Mouse (Mus musculus) frontal cortex, adult 2 months (tissue): Measurements from ENCODE around the gene Ppp1r3e. TPM values are rescaled to one million over a fixed set of nuclear protein-coding genes. Genes with fewer than 3 reads are reported as not detected.

Source experiments
- polyA plus RNA-seq: library from polyadenylated mRNA; depleted of rRNA; stranded (reverse); fragments of >200 nt; gene quantifications from 2 replicates; pipeline ENCODE4 v1.2.3, GENCODE M21; 2012; rRNA removed

Gene Ppp1r3e
- polyA plus RNA-seq, 1 experiment: 16.1 TPM

Other genes with a start within 250 kb of the Ppp1r3e start
- gene Gm17606, start 236.6 kb downstream of the Ppp1r3e start, polyA plus RNA-seq: not detected in 2 replicates
- 15.1 and 18.1 TPM in 2 replicates for gene Cdh24, start 236.2 kb downstream of the Ppp1r3e start, polyA plus RNA-seq
- gene 1700123O20Rik, start 191.3 kb downstream of the Ppp1r3e start, polyA plus RNA-seq: 36.3 and 36.6 TPM in 2 replicates
- gene Acin1, start 190.6 kb downstream of the Ppp1r3e start, polyA plus RNA-seq: 239 and 246 TPM in 2 replicates
- gene Gm29776, start 178.7 kb downstream of the Ppp1r3e start, polyA plus RNA-seq: 0.08 and 0.20 TPM in 2 replicates
- 0.17 TPM in 1 of 2 replicates, not detected in the other for gene Cebpe, start 165.4 kb downstream of the Ppp1r3e start, polyA plus RNA-seq
- gene Slc7a8, start 95.6 kb downstream of the Ppp1r3e start, polyA plus RNA-seq: 41.2 and 43.0 TPM in 2 replicates
- gene Rnf212b, start 63.4 kb downstream of the Ppp1r3e start, polyA plus RNA-seq: 0.13 TPM in 1 of 2 replicates, not detected in the other
- gene Homez, start 6.6 kb downstream of the Ppp1r3e start, polyA plus RNA-seq: 8.7 and 9.0 TPM in 2 replicates
- 92.6 and 107 TPM in 2 replicates for gene Bcl2l2, start 5.8 kb upstream of the Ppp1r3e start, polyA plus RNA-seq
- gene Gm20521, start 5.9 kb upstream of the Ppp1r3e start, polyA plus RNA-seq: 0.90 TPM in 1 of 2 replicates, not detected in the other
- gene Pabpn1, start 14.9 kb upstream of the Ppp1r3e start, polyA plus RNA-seq: 466 and 555 TPM in 2 replicates
- gene Slc22a17, start 35.6 kb upstream of the Ppp1r3e start, polyA plus RNA-seq: 744 and 786 TPM in 2 replicates
- 13.4 and 14.5 TPM in 2 replicates for gene Efs, start 48.6 kb upstream of the Ppp1r3e start, polyA plus RNA-seq
- gene Il25, start 55.1 kb upstream of the Ppp1r3e start, polyA plus RNA-seq: 0.46 and 0.90 TPM in 2 replicates
- gene Cmtm5, start 58.7 kb upstream of the Ppp1r3e start, polyA plus RNA-seq: 120 and 147 TPM in 2 replicates
- gene Myh6, start 89.4 kb upstream of the Ppp1r3e start, polyA plus RNA-seq: 0.02 and 0.17 TPM in 2 replicates
- not detected in 2 replicates for gene Gm17428, start 99.4 kb upstream of the Ppp1r3e start, polyA plus RNA-seq
- gene Myh7, start 117.1 kb upstream of the Ppp1r3e start, polyA plus RNA-seq: 26.8 and 29.3 TPM in 2 replicates
- gene Ngdn, start 137.9 kb upstream of the Ppp1r3e start, polyA plus RNA-seq: 36.5 and 37.2 TPM in 2 replicates
- gene Zfhx2, start 214.8 kb upstream of the Ppp1r3e start, polyA plus RNA-seq: 13.4 and 15.0 TPM in 2 replicates
- gene Thtpa, start 217.2 kb upstream of the Ppp1r3e start, polyA plus RNA-seq: 14.4 and 15.5 TPM in 2 replicates
- 15.5 and 18.3 TPM in 2 replicates for gene Ap1g2, start 229.0 kb upstream of the Ppp1r3e start, polyA plus RNA-seq
- 228 and 231 TPM in 2 replicates for gene Jph4, start 239.4 kb upstream of the Ppp1r3e start, polyA plus RNA-seq